ENCODE assay signal across 9 mouse cellular contexts in genomic region chr6:129256018-129256417, GRCm38 (mm10). TPM values are rescaled to one million over a fixed set of nuclear protein-coding genes. Genes with fewer than 3 reads are reported as not detected.
DNase-seq lines count a peak whose midpoint lies in the region; ATAC-seq and TF ChIP-seq lines count a peak whose summit lies in the region.
"Had no signal": no experiment of that assay in that cellular context is flagged by ENCODE, and none has a peak within 500 bp of the region (broad histone marks: within the 10 kb centered on the region; RNA-seq: fewer than 3 reads in every experiment).

No protein-coding gene starts in this region.

- H3K27me3 ChIP-seq in midbrain, embryonic 14.5 days (ENCODE audit: control insufficient read depth, insufficient read depth, low read length), result no peaks in the 10 kb centered on the region

- no peak for ATAC-seq in midbrain, embryonic 14.5 days (ENCODE audit: low FRiP score, low TSS enrichment)

- no peak for TF ChIP-seq POLR2A in bone marrow macrophage, adult 2 months (IDR thresholded peaks at IDR 0.05; ENCODE audit: borderline replicate concordance, low read depth, low read length)

- no peak overlapping the region for H3K4me2 ChIP-seq in midbrain, embryonic 14.5 days (ENCODE audit: low read length)

- no peak overlapping the region for H3K27ac ChIP-seq in layer of hippocampus, adult 2 months
- no peak overlapping the region for H3K27ac ChIP-seq in bone marrow macrophage, adult 2 months (ENCODE audit: insufficient read depth, low read depth, low read length)
- no peak overlapping the region for H3K27ac ChIP-seq in midbrain, embryonic 14.5 days (replicated peaks; ENCODE audit: low read depth, low read length)

- H3K36me3 ChIP-seq in midbrain, embryonic 14.5 days (ENCODE audit: control insufficient read depth, insufficient read depth, low read length), result no peaks in the 10 kb centered on the region

- TF ChIP-seq CTCF in layer of hippocampus, adult 2 months (conservative IDR thresholded peaks at IDR 0.05), result peak; percentile 69
- peak; percentile 27; the same call in 1 of the 2 replicates for TF ChIP-seq CTCF in bone marrow macrophage, adult 2 months (IDR thresholded peaks at IDR 0.05; ENCODE audit: low read depth, low read length)

- H3K4me1 ChIP-seq in bone marrow macrophage, adult 2 months (ENCODE audit: control insufficient read depth, insufficient read depth, low read length), result peaks cover 5% of the 10 kb centered on the region; the same call in 1 of the 2 replicates
- no peaks in the 10 kb centered on the region for H3K4me1 ChIP-seq in midbrain, embryonic 14.5 days (ENCODE audit: control insufficient read depth, insufficient read depth, low read length)

- peak; percentile 35 to 46 for DNase-seq in cerebellum, postnatal 10 days
- DNase-seq in cerebellum, adult 9-11 months, result no peak
- DNase-seq in layer of hippocampus, adult 2 months (ENCODE audit: low spot score in 2 of 2), result no peak
- no peak for DNase-seq in layer of hippocampus, adult 8-10 months (ENCODE audit: low spot score in 2 of 2)
- DNase-seq in midbrain, embryonic 14.5 days, result peak; percentile 54
- DNase-seq in neural tube, embryonic 10.5 days (ENCODE audit: extremely low spot score, low spot score), result no peak
- no peak for DNase-seq in cerebellum, postnatal 4 days (ENCODE audit: low spot score in 2 of 2)

- H3K9me3 ChIP-seq in midbrain, embryonic 14.5 days (ENCODE audit: control insufficient read depth, low read length), result no peaks in the 10 kb centered on the region

- H3K9ac ChIP-seq in midbrain, embryonic 14.5 days (replicated peaks; ENCODE audit: low read length), result no peak overlapping the region

- H3K4me3 ChIP-seq in layer of hippocampus, adult 2 months, result no peak overlapping the region
- no peak overlapping the region for H3K4me3 ChIP-seq in bone marrow macrophage, adult 2 months (ENCODE audit: insufficient read depth, low read length)
- no peak overlapping the region for H3K4me3 ChIP-seq in midbrain, embryonic 14.5 days (replicated peaks; ENCODE audit: low read depth, low read length)
- H3K4me3 ChIP-seq: myocyte had no signal

- WGBS in midbrain, embryonic 14.5 days, result 63% methylated on average over 7 of the region's 7 CpGs

RNA-seq across cellular contexts. Expression of gene Cd69, which starts 19.2 kb away (rescaled TPM):
- not detected for total RNA-seq in layer of hippocampus, adult 2 months (2021)
- total RNA-seq in layer of hippocampus, adult 8-10 months (2022), result not detected
- polyA plus RNA-seq in bone marrow macrophage, adult 2 months (2012; ENCODE audit: insufficient read depth, insufficient read length, missing spikeins), result 1.7 and 2.1 TPM in 2 replicates
- polyA plus RNA-seq in midbrain, embryonic 14.5 days (2014; fragmentation: Nextera tagmentation; extraction: Ambion mirVana), result 0.21 TPM in 1 of 2 replicates, not detected in the other

Comparison
In these comparisons a context has a peak if more than half of its experiments do, and no peak if none do; other contexts are left out.
1. DNase-seq: peak in cerebellum, postnatal 10 days (2 of 2) and midbrain, embryonic 14.5 days (single experiment); none in cerebellum, adult 9-11 months (single experiment), layer of hippocampus, adult 2 months (0 of 2), layer of hippocampus, adult 8-10 months (0 of 2), neural tube, embryonic 10.5 days (single experiment) and cerebellum, postnatal 4 days (0 of 2).